Mouse (Mus musculus) spleen, adult 2 months (tissue): ENCODE measurements around the gene Nfib. TPM values are rescaled to one million over a fixed set of nuclear protein-coding genes. Genes with fewer than 3 reads are reported as not detected.

Source experiments
- DNase-seq, 2 experiments: peaks; one replicate each; pipeline versions ENCODE4 v3.0.0 to v3.0.0-alpha.2; 2012 to 2021; ENCODE audit warnings: low spot score in 2 of 2, low read depth in 1 of 2
- H3K27ac ChIP-seq: fragments of 200-500 bp; 2 replicates; pipeline ENCODE4 v1.5.1; 2012; ENCODE audit warnings: low read length, inconsistent platforms; ENCODE audit not compliant: insufficient read depth
- H3K27me3 ChIP-seq: fragments of 200-500 bp; 2 replicates; pipeline ENCODE4 v1.6.1; 2012; ENCODE audit warnings: mild to moderate bottlenecking, moderate library complexity, low read length, inconsistent platforms; ENCODE audit not compliant: control insufficient read depth, insufficient read depth
- H3K36me3 ChIP-seq: fragments of 200-500 bp; 2 replicates; pipeline ENCODE4 v1.6.1; 2012; ENCODE audit warnings: mild to moderate bottlenecking, low read length, inconsistent platforms; ENCODE audit not compliant: control insufficient read depth, insufficient read depth
- H3K4me1 ChIP-seq: fragments of 200-500 bp; 2 replicates; pipeline ENCODE4 v1.6.1; 2011; ENCODE audit warnings: inconsistent platforms; ENCODE audit not compliant: control insufficient read depth, insufficient read depth, insufficient read length
- H3K4me3 ChIP-seq: fragments of 200-500 bp; 2 replicates; pipeline ENCODE4 v1.5.1; 2011; ENCODE audit warnings: mild to moderate bottlenecking, inconsistent platforms; ENCODE audit not compliant: insufficient read depth, insufficient read length; ENCODE audit errors: extremely low read depth
- CTCF ChIP-seq: fragments of 200-500 bp; IDR thresholded peaks from 2 replicates; pipeline ENCODE4 v1.5.1; 2011; ENCODE audit warnings: mild to moderate bottlenecking, inconsistent platforms; ENCODE audit not compliant: insufficient read depth, insufficient read length, insufficient replicate concordance; ENCODE audit errors: extremely low read depth
- POLR2A ChIP-seq: fragments of 200-500 bp; IDR thresholded peaks from 2 replicates; pipeline ENCODE4 v1.6.1; 2011; ENCODE audit warnings: low read depth, low read length, inconsistent platforms
- WGBS: fragments of 180-500 bp; shearing (Covaris S2); methylation state at CpG from one replicate; pipeline ENCODE4 v1.1.7; 2018; 5-methylcytosine and 5-hydroxymethylcytosine counted together
- polyA plus RNA-seq: library from polyadenylated mRNA; depleted of rRNA; stranded (reverse); fragments of >200 nt; gene quantifications from 2 replicates; pipeline ENCODE4 v1.2.3, GENCODE M21; 2012

The Nfib gene
- polyA plus RNA-seq, 1 experiment = 2.3 TPM

- DNase-seq = no peak
- Histone ChIP-seq H3K4me1 (no peaks in the 10 kb centered on the region), H3K4me3 (no peak overlapping the region), H3K27ac (no peak overlapping the region), H3K36me3 (no peaks in the 10 kb centered on the region), H3K27me3 (no peaks in the 10 kb centered on the region)
- 73% methylated on average over 6 of the region's 6 CpGs for WGBS
- TF ChIP-seq CTCF (no peak), POLR2A (no peak)
Measured at GRCm38 (mm10) chr4:82483298-82483697, 222.3 kb downstream of the Nfib start.

- WGBS = 86% methylated on average over 9 of the region's 9 CpGs
- DNase-seq = no peak
- Histone ChIP-seq H3K36me3 (no peaks in the 10 kb centered on the region), H3K4me1 (no peaks in the 10 kb centered on the region), H3K27me3 (no peaks in the 10 kb centered on the region), H3K4me3 (no peak overlapping the region), H3K27ac (no peak overlapping the region)
- TF ChIP-seq POLR2A (no peak), CTCF (no peak)
Measured at GRCm38 (mm10) chr4:82480635-82481034, 224.9 kb downstream of the Nfib start.

- Histone ChIP-seq H3K4me1 (no peaks in the 10 kb centered on the region), H3K27ac (no peak overlapping the region), H3K36me3 (no peaks in the 10 kb centered on the region), H3K27me3 (no peaks in the 10 kb centered on the region), H3K4me3 (no peak overlapping the region)
- TF ChIP-seq POLR2A (no peak), CTCF (no peak)
- DNase-seq = no peak
- 61% methylated on average over 4 of the region's 4 CpGs for WGBS
Measured at GRCm38 (mm10) chr4:82479394-82479793, 226.2 kb downstream of the Nfib start.

GRCm38 (mm10) chr4:82477742-82478141 lies 227.8 kb downstream of the Nfib start:
- Histone ChIP-seq H3K4me3 (no peak overlapping the region), H3K27ac (no peak overlapping the region), H3K27me3 (no peaks in the 10 kb centered on the region), H3K36me3 (no peaks in the 10 kb centered on the region), H3K4me1 (no peaks in the 10 kb centered on the region)
- WGBS = 85% methylated on average over 2 of the region's 2 CpGs
- TF ChIP-seq CTCF (no peak), POLR2A (no peak)
- DNase-seq = no peak

GRCm38 (mm10) chr4:82476411-82476810 lies 229.1 kb downstream of the Nfib start:
- TF ChIP-seq CTCF = no peak
- no peak for TF ChIP-seq POLR2A
- no peaks in the 10 kb centered on the region for H3K27me3 ChIP-seq
- no peaks in the 10 kb centered on the region for H3K36me3 ChIP-seq
- no peak for DNase-seq
- no peaks in the 10 kb centered on the region for H3K4me1 ChIP-seq
- no peak overlapping the region for H3K4me3 ChIP-seq
- H3K27ac ChIP-seq = no peak overlapping the region
- 76% methylated on average over 2 of the region's 2 CpGs for WGBS

GRCm38 (mm10) chr4:82474334-82474733 lies 231.2 kb downstream of the Nfib start:
- no peak overlapping the region for H3K4me3 ChIP-seq
- no peaks in the 10 kb centered on the region for H3K36me3 ChIP-seq
- TF ChIP-seq POLR2A (no peak), CTCF (no peak)
- no peak overlapping the region for H3K27ac ChIP-seq
- no peak for DNase-seq
- no peaks in the 10 kb centered on the region for H3K4me1 ChIP-seq
- WGBS = 88% methylated on average over 5 of the region's 5 CpGs
- H3K27me3 ChIP-seq = no peaks in the 10 kb centered on the region

GRCm38 (mm10) chr4:82470938-82471320 lies 234.6 kb downstream of the Nfib start:
- DNase-seq = no peak
- TF ChIP-seq POLR2A = no peak
- TF ChIP-seq CTCF = no peak
- Histone ChIP-seq H3K4me3 (no peak overlapping the region), H3K27ac (no peak overlapping the region), H3K4me1 (no peaks in the 10 kb centered on the region), H3K36me3 (no peaks in the 10 kb centered on the region), H3K27me3 (no peaks in the 10 kb centered on the region)
- 83% methylated on average over 3 of the region's 3 CpGs for WGBS
